1 mouse cellular context compared by ENCODE assay signal in genomic region chr2:181691571-181691970, GRCm38 (mm10).
A peak's percentile ranks its signal among the peaks of the same experiment; 100 is the strongest.
TF ChIP-seq lines count a peak whose summit lies in the region.

No protein-coding gene starts in this region.

TF ChIP-seq in MEL, 35 proteins besides CTCF, POLR2A, EP300 and RAD21 (continued from another document):
- TF ChIP-seq USF2 (IDR thresholded peaks at IDR 0.05; ENCODE audit: borderline replicate concordance in 1 of 2, insufficient read depth in 1 of 2, low read depth in 1 of 2, low read length in 2 of 2) (no peak), NRF1 (IDR thresholded peaks at IDR 0.05; ENCODE audit: insufficient read depth, low read depth, low read length, poor library complexity, severe bottlenecking) (no peak), POLR2AphosphoS5 (IDR thresholded peaks at IDR 0.05; ENCODE audit: borderline replicate concordance, low read depth, low read length) (no peak), ZMIZ1 (IDR thresholded peaks at IDR 0.05; ENCODE audit: low read depth, low read length) (no peak), BHLHE40 (IDR thresholded peaks at IDR 0.05; ENCODE audit: borderline replicate concordance, low read depth, low read length) (no peak), SIN3A (IDR thresholded peaks at IDR 0.05; ENCODE audit: low read length) (peak; percentile 68), RCOR1 (IDR thresholded peaks at IDR 0.05; ENCODE audit: low read depth, low read length) (peak; percentile 74), MAX (IDR thresholded peaks at IDR 0.05; ENCODE audit: low read length) (no peak), UBTF (IDR thresholded peaks at IDR 0.05; ENCODE audit: borderline replicate concordance, insufficient read depth, low read depth, low read length) (no peak), TBP (IDR thresholded peaks at IDR 0.05; ENCODE audit: low read depth, low read length) (peak; percentile 66), NELFE (IDR thresholded peaks at IDR 0.05; ENCODE audit: low read depth, low read length) (peak; percentile 59), ZC3H11A (IDR thresholded peaks at IDR 0.05; ENCODE audit: low read depth, low read length) (no peak), MXI1 (IDR thresholded peaks at IDR 0.05; ENCODE audit: low read depth, low read length) (peak; percentile 60)
